Mouse (Mus musculus): ENCODE results near the gene Sprtn.
A peak's percentile ranks its signal among the peaks of the same experiment; 100 is the strongest.

The Sprtn gene

GRCm38 (mm10) chr8:124897386-124898250 is at the start of gene Sprtn, which contains the start of gene Exoc8:
Gene Sprtn (plus strand): TSS chr8:124897886.
Gene Exoc8 (minus strand): TSS chr8:124897705.
- peak; percentile 97 for DNase-seq

- DNase-seq: no peak
Measured at GRCm38 (mm10) chr8:124853511-124853910, 44.2 kb upstream of the Sprtn start.

DNA sequence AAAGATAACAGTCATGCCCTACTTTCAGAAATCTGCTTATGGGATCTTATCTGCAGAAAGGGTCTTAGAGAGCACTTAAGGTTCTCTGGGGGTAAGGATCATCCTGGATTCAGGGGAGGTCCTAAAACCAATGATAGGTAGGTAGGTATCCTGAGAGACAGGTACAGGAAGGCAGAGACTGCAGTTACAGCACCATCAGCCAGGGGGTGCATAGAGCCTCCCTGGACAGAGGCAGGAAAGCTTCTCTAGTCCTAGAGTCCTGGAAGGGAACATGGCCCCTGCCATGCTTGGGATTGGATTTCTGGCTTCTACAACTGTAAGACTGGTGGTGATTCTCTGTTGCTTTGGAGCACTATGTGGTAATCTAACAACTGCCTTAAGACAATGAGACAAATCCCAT is 38.2 kb upstream of the Sprtn start:
- no peak for DNase-seq

DNA sequence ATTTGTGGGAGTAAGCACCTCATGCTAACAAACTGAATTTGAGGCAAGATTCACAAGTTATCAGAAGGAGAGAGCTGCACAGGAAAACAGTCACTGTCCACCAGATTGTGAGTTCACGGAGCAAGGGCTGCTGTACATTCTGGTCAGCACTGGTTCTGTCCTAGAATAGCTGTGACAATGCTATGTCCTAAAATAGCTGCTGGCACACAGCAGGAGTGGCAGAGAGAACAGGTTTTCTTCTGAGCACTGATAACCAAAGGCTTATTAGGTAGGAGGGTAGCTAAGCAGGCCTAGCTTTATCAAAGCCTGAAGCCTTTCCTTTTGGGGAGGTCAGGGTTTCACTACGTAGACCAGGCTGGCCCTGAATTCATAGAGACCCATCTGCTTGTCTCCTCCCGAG is 37.5 kb upstream of the Sprtn start:
- DNase-seq: no peak

GRCm38 (mm10) chr8:124862321-124863162 is 35.1 kb upstream of the Sprtn start, which contains the start of the genes Gnpat and 2810004N23Rik:
Gene Gnpat (plus strand): TSS chr8:124863033.
Gene 2810004N23Rik (minus strand): TSS chr8:124863120.
- peak; percentile 96 for DNase-seq

DNA sequence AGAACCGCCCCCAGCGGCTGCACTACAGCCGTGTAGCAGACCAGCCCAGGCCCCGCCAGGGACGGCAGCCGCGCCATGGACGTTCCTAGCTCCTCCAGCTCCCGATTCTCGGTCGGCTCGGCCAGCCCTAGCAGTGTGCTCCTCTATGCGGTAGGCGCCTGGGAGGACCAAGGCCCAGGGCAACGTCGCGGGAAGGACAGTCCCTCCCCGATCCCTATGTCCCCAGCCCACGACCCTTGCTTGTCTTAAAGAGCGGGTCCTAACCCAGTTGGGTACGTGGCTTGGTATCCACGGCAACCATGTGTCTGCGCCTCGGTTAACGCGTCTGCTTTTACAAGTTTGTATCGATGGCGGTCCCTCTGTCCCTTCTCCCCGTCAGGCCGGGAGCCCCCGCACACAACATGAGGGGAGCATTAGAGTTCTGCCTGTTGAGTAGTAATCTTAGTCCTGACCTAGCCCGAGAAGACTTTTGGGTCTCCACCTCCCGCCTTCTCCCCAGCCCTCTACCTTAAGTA is 34.5 kb upstream of the Sprtn start:
- DNase-seq: no peak

GRCm38 (mm10) chr8:124863729-124864128 is 34.0 kb upstream of the Sprtn start:
- peak; percentile 23 for DNase-seq

- DNase-seq: no peak
Measured at GRCm38 (mm10) chr8:124866669-124867068, 31.0 kb upstream of the Sprtn start.

DNA sequence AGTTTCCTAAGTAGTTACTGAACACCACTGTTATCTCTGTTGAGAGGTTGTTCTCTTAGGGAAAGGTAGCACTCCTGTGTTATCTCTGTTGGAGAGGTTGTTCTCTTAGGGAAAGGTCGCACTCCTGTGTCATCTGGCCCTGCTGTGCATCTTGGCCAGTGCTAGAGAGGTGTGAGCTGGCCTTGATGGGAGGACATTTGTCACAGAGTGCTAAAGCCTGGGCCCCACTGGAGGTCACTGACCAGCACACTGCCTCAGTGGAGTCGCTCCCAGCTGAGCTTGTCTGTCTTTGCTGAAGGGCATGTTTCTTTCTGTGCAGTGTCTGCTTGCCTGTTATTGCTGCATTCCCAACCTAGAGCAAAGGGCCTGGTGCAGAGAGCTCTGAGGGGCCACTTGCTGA is 30.6 kb upstream of the Sprtn start:
- no peak for DNase-seq

DNA sequence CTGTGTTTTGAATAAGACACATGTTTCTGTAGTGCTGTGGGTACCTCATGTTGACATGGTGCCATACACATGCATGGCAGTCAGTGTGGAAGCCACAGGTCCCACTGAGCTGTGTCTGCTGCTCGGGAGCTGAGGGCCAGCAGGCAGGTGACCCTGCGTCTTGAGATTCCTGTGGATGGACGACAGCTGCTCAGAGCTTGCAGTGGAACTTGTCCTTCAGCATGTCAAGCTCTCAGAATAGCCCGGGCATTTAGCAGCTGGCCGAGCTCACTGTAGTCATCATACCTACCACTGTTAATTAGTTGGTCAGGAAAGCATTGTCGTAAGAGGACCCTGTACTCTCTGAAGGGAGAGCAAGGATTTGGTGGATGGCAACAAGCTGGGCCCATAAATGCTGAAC is 28.0 kb upstream of the Sprtn start:
- no peak for DNase-seq

DNA sequence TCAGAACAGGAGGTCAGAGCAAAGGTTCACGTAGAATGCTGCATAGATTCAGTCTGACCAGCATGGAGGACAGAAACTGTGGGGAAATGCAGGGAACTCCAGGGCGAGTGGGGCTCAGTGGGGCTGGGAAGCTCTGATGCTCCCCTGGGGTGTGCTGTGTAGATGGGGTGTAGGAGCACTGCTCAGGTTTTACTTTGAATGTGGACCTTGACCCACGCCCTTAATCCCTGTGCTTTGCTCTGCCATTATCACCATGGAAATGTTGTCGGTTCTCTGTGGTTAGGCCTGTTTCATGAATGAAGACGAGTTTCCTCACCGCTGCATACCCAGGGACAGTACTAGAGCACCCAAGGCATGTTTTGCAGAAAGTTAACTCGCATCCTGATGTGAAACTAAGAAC is 26.2 kb upstream of the Sprtn start:
- no peak for DNase-seq

DNA sequence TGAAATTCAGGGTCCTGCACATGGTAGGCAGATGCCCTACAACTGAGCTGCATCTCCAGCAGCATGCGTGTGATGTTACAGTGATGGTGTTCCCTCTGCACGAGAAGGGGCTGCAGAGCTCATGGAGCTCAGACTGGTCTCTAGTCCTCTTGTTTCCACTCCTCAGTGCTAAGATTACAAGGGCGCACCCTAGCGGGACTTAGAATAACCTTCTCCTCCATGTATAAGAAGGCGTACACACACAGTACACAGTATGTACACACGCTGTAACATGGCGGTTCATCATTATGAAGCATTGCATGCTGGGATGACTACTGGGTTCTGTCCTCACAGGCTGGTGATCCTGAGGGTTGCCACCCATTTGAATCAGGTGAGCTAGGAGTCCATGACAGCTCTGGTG is 25.6 kb upstream of the Sprtn start:
- no peak for DNase-seq

DNA sequence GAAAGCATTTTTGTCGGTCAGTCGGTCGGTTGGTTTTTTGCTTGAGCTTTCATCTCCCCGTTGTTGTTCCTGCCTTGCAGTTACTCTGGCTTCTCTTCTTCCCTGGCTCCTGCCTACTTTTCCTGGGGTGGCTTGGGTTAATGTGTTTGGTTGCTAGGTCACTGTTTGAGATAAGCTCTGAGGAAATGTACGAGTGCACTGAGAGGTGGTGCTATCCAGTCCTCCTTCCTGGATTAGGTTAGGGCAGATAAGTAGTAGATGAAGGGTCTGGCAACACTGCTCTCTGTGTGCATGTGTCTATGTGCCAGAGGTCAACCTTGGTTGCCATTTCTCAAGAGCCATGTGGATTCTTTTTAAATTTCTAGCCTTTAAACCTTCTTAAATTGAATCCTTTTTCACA is 25.0 kb upstream of the Sprtn start:
- DNase-seq: no peak

DNA sequence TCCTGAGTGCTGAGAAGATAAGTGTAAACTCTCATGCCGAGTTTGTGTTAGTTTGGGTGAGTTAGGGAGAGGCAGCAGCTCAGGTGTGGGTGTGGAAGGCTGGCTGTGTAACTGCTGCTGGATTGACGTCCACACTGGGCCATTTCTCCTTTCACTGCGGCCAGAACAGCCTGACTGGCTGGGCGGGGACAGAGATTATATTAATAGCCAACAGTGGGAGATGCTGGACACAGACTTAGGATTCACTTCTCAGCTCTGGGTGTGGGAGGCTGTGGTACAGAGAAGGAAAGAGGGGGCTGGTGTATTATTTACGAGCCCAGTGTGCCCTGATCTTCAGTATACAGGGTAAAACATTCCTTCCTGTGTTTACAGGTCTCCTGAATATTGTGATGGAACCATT is 19.5 kb upstream of the Sprtn start:
- DNase-seq: no peak

- DNase-seq: no peak
Measured at GRCm38 (mm10) chr8:124878946-124879526, 18.6 kb upstream of the Sprtn start.

GRCm38 (mm10) chr8:124888385-124888784 is 9.3 kb upstream of the Sprtn start:
- DNase-seq: no peak

DNA sequence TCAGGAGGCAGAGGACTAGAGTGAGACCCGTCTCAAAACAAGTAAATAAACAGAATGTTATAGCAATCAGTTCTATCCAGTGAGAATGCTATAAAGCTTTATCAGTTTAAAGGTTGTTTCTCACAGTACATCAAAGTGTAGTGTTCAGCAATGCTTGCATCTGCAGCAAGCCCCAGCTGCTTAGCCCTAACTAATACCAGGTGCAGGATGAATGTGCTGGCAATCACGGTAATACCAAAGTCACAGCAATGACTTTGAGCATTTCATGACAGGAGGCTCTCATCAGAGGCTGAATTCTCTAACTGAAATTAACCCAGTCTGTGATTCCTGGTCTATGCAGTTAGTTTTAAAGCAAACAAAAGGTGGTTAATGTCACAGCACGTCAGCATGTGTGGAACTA is 5.1 kb upstream of the Sprtn start:
- peak; percentile 13 for DNase-seq

DNA sequence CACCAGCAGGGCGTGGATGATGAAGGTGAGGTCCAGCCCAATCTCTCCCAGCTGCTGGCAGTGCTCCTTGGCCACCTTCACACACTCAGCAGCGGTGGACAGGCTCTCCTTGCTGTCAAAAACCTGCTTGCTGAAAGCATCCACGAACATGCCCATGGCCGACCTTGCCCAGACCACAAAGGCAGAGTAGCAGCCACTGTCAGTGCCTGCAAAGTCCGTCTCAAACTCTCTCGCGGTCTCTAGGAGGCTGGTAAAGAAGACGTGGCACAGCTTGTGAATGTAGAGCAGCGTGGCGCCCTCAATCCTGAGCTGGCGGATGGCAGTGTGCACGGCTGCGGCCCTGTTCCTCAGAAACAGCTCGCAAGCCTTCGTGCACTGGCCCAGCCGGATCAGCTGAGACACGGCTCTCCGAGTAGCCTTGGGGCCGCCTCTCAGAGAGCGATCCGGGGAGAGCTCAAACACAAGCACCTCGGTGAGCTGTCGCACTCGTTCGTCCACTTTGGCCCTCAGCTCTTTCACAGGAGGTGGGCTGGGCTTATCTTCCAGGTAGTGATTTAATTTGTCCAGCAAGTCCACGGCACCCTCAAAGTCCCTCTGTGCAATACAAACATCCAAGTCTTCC is 1.6 kb upstream of the Sprtn start:
- no peak for DNase-seq

DNA sequence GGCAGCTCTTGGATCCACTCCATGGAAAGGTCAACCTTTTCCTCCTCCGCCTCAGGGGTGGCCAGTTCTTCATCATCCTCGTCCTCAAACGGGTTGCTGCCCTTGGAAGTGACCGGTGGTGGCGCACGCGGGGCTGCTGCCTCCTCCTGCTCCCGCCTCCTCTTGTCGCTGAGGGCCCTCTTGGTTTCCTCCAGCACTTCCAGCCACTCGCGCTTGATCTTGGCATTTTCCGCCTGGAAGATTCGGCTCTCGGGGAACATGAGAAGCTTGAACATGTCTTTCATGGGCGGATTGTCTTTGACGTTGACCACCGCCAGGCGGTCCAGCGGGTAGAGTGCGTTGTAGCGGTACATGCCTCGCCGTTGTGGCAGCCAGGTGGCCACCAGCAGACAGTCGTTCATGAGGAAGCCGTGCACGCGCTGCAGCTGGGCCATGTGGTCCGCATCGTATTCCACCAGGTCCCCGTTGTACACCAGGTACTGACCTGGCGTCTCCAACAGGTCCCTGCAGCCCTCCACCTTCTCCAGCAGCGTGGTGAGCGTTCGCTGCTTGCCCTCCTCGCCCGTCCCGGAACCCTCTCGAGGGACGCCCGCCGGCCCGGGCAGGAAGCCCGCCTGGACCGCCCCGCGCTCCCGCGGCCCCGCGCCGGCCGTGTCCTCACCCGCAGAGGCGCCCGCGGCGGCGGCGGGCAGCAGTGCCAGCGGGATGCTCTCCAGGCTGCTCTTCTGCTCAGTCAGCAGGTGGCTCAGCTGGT is 877 bp upstream of the Sprtn start:
- peak; percentile 81 for DNase-seq

GRCm38 (mm10) chr8:124898251-124898905 is 692 bp downstream of the Sprtn start:
- DNase-seq: no peak

GRCm38 (mm10) chr8:124903198-124903597 is 5.5 kb downstream of the Sprtn start:
- no peak for DNase-seq
